Mouse (Mus musculus) limb, embryonic 12.5 days (tissue): Measurements from ENCODE around the gene Ppp3cb. TPM values are rescaled to one million over a fixed set of nuclear protein-coding genes. Genes with fewer than 3 reads are reported as not detected.

ENCODE experiments used
- ATAC-seq: fragments of 200-750 bp; cut with Nextera tagmentation; 2 replicates; pipeline ENCODE4 v1.8.0; 2017; ENCODE audit warnings: low read depth, moderate TSS enrichment; ENCODE audit not compliant: insufficient number of reproducible peaks, insufficient read depth, low FRiP score, low TSS enrichment
- H3K27ac ChIP-seq: fragments of 300-500 bp; sonication (generic); 2 replicates; pipeline ENCODE4 v1.5.1; 2016; ENCODE audit warnings: mild to moderate bottlenecking, moderate library complexity
- H3K27me3 ChIP-seq: fragments of 300-500 bp; sonication (generic); 2 replicates; pipeline ENCODE4 v1.6.1; 2016; ENCODE audit warnings: mild to moderate bottlenecking, moderate library complexity
- H3K36me3 ChIP-seq: fragments of 300-500 bp; sonication (generic); 2 replicates; pipeline ENCODE4 v1.6.1; 2016; ENCODE audit warnings: mild to moderate bottlenecking, moderate library complexity
- H3K4me1 ChIP-seq: fragments of 300-500 bp; sonication (generic); replicated peaks from 2 replicates; pipeline ENCODE4 v1.6.1; 2016
- H3K4me2 ChIP-seq: fragments of 300-500 bp; sonication (generic); 2 replicates; pipeline ENCODE4 v1.6.1; 2016; ENCODE audit warnings: mild to moderate bottlenecking, moderate library complexity
- H3K4me3 ChIP-seq: fragments of 300-500 bp; sonication (generic); replicated peaks from 2 replicates; pipeline ENCODE4 v1.5.1; 2016; ENCODE audit warnings: mild to moderate bottlenecking
- H3K9ac ChIP-seq: fragments of 300-500 bp; sonication (generic); replicated peaks from 2 replicates; pipeline ENCODE4 v1.6.1; 2016; ENCODE audit warnings: mild to moderate bottlenecking, moderate library complexity
- H3K9me3 ChIP-seq: fragments of 300-500 bp; sonication (generic); 2 replicates; pipeline ENCODE4 v1.6.1; 2016; ENCODE audit warnings: mild to moderate bottlenecking, moderate library complexity
- WGBS: fragments of 180-500 bp; shearing (Covaris S2); methylation state at CpG from one replicate; pipeline ENCODE4 v1.1.7; 2016; 5-methylcytosine and 5-hydroxymethylcytosine counted together
- polyA plus RNA-seq: library from polyadenylated mRNA; unstranded; fragments of >200 nt; fragmentation: Nextera tagmentation; extraction: Ambion mirVana; gene quantifications from 2 replicates; pipeline ENCODE4 v1.2.1, GENCODE M21; 2016

Gene Ppp3cb
- polyA plus RNA-seq, 1 experiment from 2014 or later = 62.5 TPM

GRCm38 (mm10) chr14:20544467-20545411, 1.6 kb downstream of the Ppp3cb start:
- Histone ChIP-seq H3K9me3 (no peaks in the 10 kb centered on the region), H3K4me3 (peak overlapping the region; percentile 94), H3K36me3 (peaks cover 17% of the 10 kb centered on the region), H3K4me1 (peaks cover 5% of the 10 kb centered on the region), H3K27me3 (no peaks in the 10 kb centered on the region), H3K4me2 (peak overlapping the region; percentile 61), H3K9ac (no peak overlapping the region), H3K27ac (no peak overlapping the region)
- WGBS = 81% methylated on average over 7 of the region's 7 CpGs
- ATAC-seq = no peak

- H3K27me3 ChIP-seq = no peaks in the 10 kb centered on the region
- ATAC-seq = no peak
- H3K27ac ChIP-seq = no peak overlapping the region
- no peak overlapping the region for H3K9ac ChIP-seq
- 93% methylated on average over 4 of the region's 4 CpGs for WGBS
- no peaks in the 10 kb centered on the region for H3K9me3 ChIP-seq
- 0 out of 2 replicates have a peak, but pooled peaks cover under 1% of the 10 kb centered on the region for H3K36me3 ChIP-seq
- H3K4me2 ChIP-seq = no peak overlapping the region
- H3K4me1 ChIP-seq = no peaks in the 10 kb centered on the region
- no peak overlapping the region for H3K4me3 ChIP-seq
These were observed 16.7 kb downstream of the Ppp3cb start for GRCm38 (mm10) chr14:20529643-20530042.

- Histone ChIP-seq H3K36me3 (peaks cover 53% of the 10 kb centered on the region), H3K27ac (no peak overlapping the region), H3K4me3 (no peak overlapping the region), H3K4me2 (no peak overlapping the region), H3K9me3 (no peaks in the 10 kb centered on the region), H3K9ac (no peak overlapping the region), H3K4me1 (no peaks in the 10 kb centered on the region), H3K27me3 (no peaks in the 10 kb centered on the region)
- ATAC-seq = no peak
- 95% methylated on average over 2 of the region's 2 CpGs for WGBS
These were observed 26.2 kb downstream of the Ppp3cb start for GRCm38 (mm10) chr14:20520179-20520578.

- Histone ChIP-seq H3K27ac (no peak overlapping the region), H3K4me3 (no peak overlapping the region), H3K9me3 (no peaks in the 10 kb centered on the region), H3K9ac (no peak overlapping the region), H3K4me1 (no peaks in the 10 kb centered on the region), H3K4me2 (no peak overlapping the region), H3K36me3 (peaks cover 33% of the 10 kb centered on the region), H3K27me3 (no peaks in the 10 kb centered on the region)
- 72% methylated on average over 2 of the region's 2 CpGs for WGBS
- no peak for ATAC-seq
These were observed 37.9 kb downstream of the Ppp3cb start for GRCm38 (mm10) chr14:20508424-20508823.

GRCm38 (mm10) chr14:20502966-20503365, 43.4 kb downstream of the Ppp3cb start:
- H3K4me3 ChIP-seq = no peak overlapping the region
- ATAC-seq = no peak
- WGBS = 96% methylated on average over 10 of the region's 10 CpGs
- H3K9me3 ChIP-seq = no peaks in the 10 kb centered on the region
- no peaks in the 10 kb centered on the region for H3K27me3 ChIP-seq
- H3K4me2 ChIP-seq = no peak overlapping the region
- H3K4me1 ChIP-seq = no peaks in the 10 kb centered on the region
- no peak overlapping the region for H3K27ac ChIP-seq
- H3K9ac ChIP-seq = no peak overlapping the region
- H3K36me3 ChIP-seq = peaks cover 37% of the 10 kb centered on the region

GRCm38 (mm10) chr14:20499982-20500381, 46.4 kb downstream of the Ppp3cb start:
- no peak for ATAC-seq
- no peak overlapping the region for H3K9ac ChIP-seq
- no peaks in the 10 kb centered on the region for H3K9me3 ChIP-seq
- no peaks in the 10 kb centered on the region for H3K4me1 ChIP-seq
- 88% methylated on average over 3 of the region's 3 CpGs for WGBS
- no peaks in the 10 kb centered on the region for H3K27me3 ChIP-seq
- H3K27ac ChIP-seq = no peak overlapping the region
- H3K36me3 ChIP-seq = peaks cover 51% of the 10 kb centered on the region
- no peak overlapping the region for H3K4me2 ChIP-seq
- no peak overlapping the region for H3K4me3 ChIP-seq

- no peak within 1 kb of the TSS for H3K27ac ChIP-seq
- H3K36me3 ChIP-seq = peaks cover 51% of the 10 kb centered on the region
- H3K9ac ChIP-seq = no peak within 1 kb of the TSS
- no peak within 1 kb of the TSS for H3K4me3 ChIP-seq
- WGBS = 68% methylated on average over 2 of the region's 2 CpGs
- no peaks in the 10 kb centered on the region; the same call in 1 of the 2 replicates for H3K4me1 ChIP-seq
- no peaks in the 10 kb centered on the region for H3K9me3 ChIP-seq
- no peak within 1 kb of the TSS for H3K4me2 ChIP-seq
- no peak for ATAC-seq
- no peaks in the 10 kb centered on the region for H3K27me3 ChIP-seq
These were observed 49.8 kb downstream of the Ppp3cb start, which contains the start of gene Mss51 for GRCm38 (mm10) chr14:20496603-20497002. Gene Mss51, minus strand, starts transcription at chr14:20496901.

- Histone ChIP-seq H3K9ac (no peak overlapping the region), H3K36me3 (peaks cover 60% of the 10 kb centered on the region), H3K4me2 (no peak overlapping the region), H3K9me3 (no peaks in the 10 kb centered on the region), H3K4me3 (no peak overlapping the region), H3K4me1 (no peaks in the 10 kb centered on the region), H3K27ac (no peak overlapping the region), H3K27me3 (no peaks in the 10 kb centered on the region)
- WGBS = 97% methylated on average over 5 of the region's 5 CpGs
- ATAC-seq = no peak
These were observed 60.3 kb downstream of the Ppp3cb start for GRCm38 (mm10) chr14:20486031-20486430.

GRCm38 (mm10) chr14:20482051-20482751, 64.2 kb downstream of the Ppp3cb start:
- no peak for ATAC-seq
- 87% methylated on average over 7 of the region's 7 CpGs for WGBS
- no peaks in the 10 kb centered on the region for H3K9me3 ChIP-seq
- no peak overlapping the region for H3K4me2 ChIP-seq
- no peak overlapping the region for H3K27ac ChIP-seq
- H3K4me1 ChIP-seq = peaks cover 17% of the 10 kb centered on the region
- no peak overlapping the region for H3K9ac ChIP-seq
- H3K36me3 ChIP-seq = peaks cover 38% of the 10 kb centered on the region
- H3K27me3 ChIP-seq = no peaks in the 10 kb centered on the region
- no peak overlapping the region for H3K4me3 ChIP-seq

GRCm38 (mm10) chr14:20481211-20481610, 65.2 kb downstream of the Ppp3cb start:
- H3K36me3 ChIP-seq = peaks cover 30% of the 10 kb centered on the region
- no peak overlapping the region for H3K4me2 ChIP-seq
- no peak overlapping the region for H3K27ac ChIP-seq
- no peaks in the 10 kb centered on the region for H3K27me3 ChIP-seq
- H3K9me3 ChIP-seq = no peaks in the 10 kb centered on the region
- peaks cover 23% of the 10 kb centered on the region for H3K4me1 ChIP-seq
- no peak overlapping the region for H3K9ac ChIP-seq
- H3K4me3 ChIP-seq = no peak overlapping the region
- no peak for ATAC-seq
- 30% methylated on average over 5 of the region's 5 CpGs for WGBS

GRCm38 (mm10) chr14:20480195-20480579, 66.2 kb downstream of the Ppp3cb start:
- Histone ChIP-seq H3K9me3 (no peaks in the 10 kb centered on the region), H3K27ac (0 out of 2 replicates have a peak overlapping the region, but pooled peaks have one; percentile 62), H3K4me2 (peak overlapping the region; percentile 65), H3K4me1 (peaks cover 23% of the 10 kb centered on the region), H3K27me3 (no peaks in the 10 kb centered on the region), H3K9ac (peak overlapping the region; percentile 66), H3K4me3 (peak overlapping the region; percentile 65), H3K36me3 (peaks cover 26% of the 10 kb centered on the region)
- WGBS = 50% methylated on average over 1 of the region's 1 CpGs
- ATAC-seq = no peak
